Mouse (Mus musculus) midbrain, postnatal 0 days (tissue): ENCODE measurements at regions not wholly inside any gene's neighbourhood (a gene's known extent, or its start where the extent isn't known, plus 50 kb on each side); places are given as distances from the start of the nearest gene placed in this dataset.

ENCODE experiments used
- ATAC-seq: fragments of 200-750 bp; cut with Nextera tagmentation; 2 replicates; pipeline ENCODE4 v1.8.0; 2017; ENCODE audit warnings: moderate number of reproducible peaks, mild to moderate bottlenecking, moderate TSS enrichment, moderate library complexity; ENCODE audit not compliant: low FRiP score
- DNase-seq: peaks from one replicate; pipeline ENCODE4 v3.0.0-alpha.2; 2015; ENCODE audit warnings: low spot score
- H3K27ac ChIP-seq: fragments of 300-500 bp; sonication (generic); 2 replicates; pipeline ENCODE4 v1.5.1; 2014; ENCODE audit warnings: low read depth, mild to moderate bottlenecking, low read length, mixed read lengths
- H3K27me3 ChIP-seq: fragments of 300-500 bp; sonication (generic); 2 replicates; pipeline ENCODE4 v1.6.1; 2014; ENCODE audit warnings: low read length, control low read depth, mixed read lengths; ENCODE audit not compliant: insufficient read depth
- H3K36me3 ChIP-seq: fragments of 300-500 bp; sonication (generic); 2 replicates; pipeline ENCODE4 v1.6.1; 2014; ENCODE audit warnings: low read length, control low read depth, mixed read lengths; ENCODE audit not compliant: insufficient read depth
- H3K4me1 ChIP-seq: fragments of 300-500 bp; sonication (generic); 2 replicates; pipeline ENCODE4 v1.6.1; 2014; ENCODE audit warnings: mild to moderate bottlenecking, control low read depth, antibody characterized with exemption, low read length, mixed read lengths; ENCODE audit not compliant: insufficient read depth
- H3K4me2 ChIP-seq: fragments of 300-500 bp; sonication (generic); 2 replicates; pipeline ENCODE4 v1.6.1; 2014; ENCODE audit warnings: low read depth, mild to moderate bottlenecking, low read length, mixed read lengths; ENCODE audit not compliant: poor library complexity, severe bottlenecking
- H3K4me3 ChIP-seq: fragments of 300-500 bp; sonication (generic); 2 replicates; pipeline ENCODE4 v1.5.1; 2014; ENCODE audit warnings: low read depth, mild to moderate bottlenecking, low read length, moderate library complexity
- H3K9ac ChIP-seq: fragments of 300-500 bp; sonication (generic); replicated peaks from 2 replicates; pipeline ENCODE4 v1.6.1; 2014; ENCODE audit warnings: mild to moderate bottlenecking, low read length, moderate library complexity, mixed read lengths; ENCODE audit not compliant: poor library complexity, severe bottlenecking
- H3K9me3 ChIP-seq: fragments of 300-500 bp; sonication (generic); 2 replicates; pipeline ENCODE4 v1.6.1; 2016; ENCODE audit warnings: low read length, control low read depth
- CTCF ChIP-seq: IDR thresholded peaks from 2 replicates; pipeline ENCODE4 v1.5.1; 2016; ENCODE audit warnings: antibody characterized with exemption, mild to moderate bottlenecking
- WGBS: fragments of 180-500 bp; shearing (Covaris S2); extraction: QIAGEN DNeasy Blood & Tissue Kit; methylation state at CpG from one replicate; pipeline ENCODE4 v1.1.7; 2014; 5-methylcytosine and 5-hydroxymethylcytosine counted together

- no peaks in the 10 kb centered on the region for H3K9me3 ChIP-seq
- no peaks in the 10 kb centered on the region for H3K36me3 ChIP-seq
- WGBS: 95% methylated on average over 1 of the region's 1 CpGs
- no peak for TF ChIP-seq CTCF
- H3K27me3 ChIP-seq: no peaks in the 10 kb centered on the region
- DNase-seq (no peak), ATAC-seq (no peak)
- H3K4me3 ChIP-seq: no peak overlapping the region
- no peaks in the 10 kb centered on the region for H3K4me1 ChIP-seq
- no peak overlapping the region for H3K4me2 ChIP-seq
- no peak overlapping the region for H3K27ac ChIP-seq
- H3K9ac ChIP-seq: no peak overlapping the region
Measured at GRCm38 (mm10) chr4:142545871-142546270, 306.7 kb upstream of the Kazn start.

- no peak for DNase-seq
Measured at GRCm38 (mm10) chr4:142545187-142545586, 306.0 kb upstream of the Kazn start.

GRCm38 (mm10) chr4:142544736-142545135 is 305.5 kb upstream of the Kazn start:
- Histone ChIP-seq H3K9me3 (no peaks in the 10 kb centered on the region), H3K36me3 (no peaks in the 10 kb centered on the region), H3K4me2 (no peak overlapping the region), H3K9ac (no peak overlapping the region), H3K27ac (no peak overlapping the region), H3K4me3 (no peak overlapping the region), H3K27me3 (no peaks in the 10 kb centered on the region), H3K4me1 (no peaks in the 10 kb centered on the region)
- no peak for TF ChIP-seq CTCF
- 82% methylated on average over 8 of the region's 8 CpGs for WGBS
- DNase-seq (no peak), ATAC-seq (no peak)

More at GRCm38 (mm10) chr4:142545187-142545586, 306.0 kb upstream of the Kazn start:
- Histone ChIP-seq H3K4me3 (no peak overlapping the region), H3K27ac (no peak overlapping the region), H3K9me3 (no peaks in the 10 kb centered on the region), H3K4me2 (no peak overlapping the region), H3K36me3 (no peaks in the 10 kb centered on the region), H3K9ac (no peak overlapping the region), H3K27me3 (no peaks in the 10 kb centered on the region), H3K4me1 (no peaks in the 10 kb centered on the region)
- no peak for TF ChIP-seq CTCF
- WGBS: 57% methylated on average over 1 of the region's 1 CpGs
- ATAC-seq: no peak

GRCm38 (mm10) chr4:142539200-142539750 is 300.1 kb upstream of the Kazn start:
- no peak overlapping the region for H3K27ac ChIP-seq
- no peak overlapping the region for H3K9ac ChIP-seq
- no peak overlapping the region for H3K4me3 ChIP-seq
- DNase-seq: peak; percentile 30
- H3K9me3 ChIP-seq: no peaks in the 10 kb centered on the region
- H3K27me3 ChIP-seq: no peaks in the 10 kb centered on the region
- TF ChIP-seq CTCF: no peak
- H3K4me1 ChIP-seq: no peaks in the 10 kb centered on the region
- ATAC-seq: no peak
- H3K4me2 ChIP-seq: no peak overlapping the region
- no peaks in the 10 kb centered on the region for H3K36me3 ChIP-seq
- 30% methylated on average over 12 of the region's 12 CpGs for WGBS

GRCm38 (mm10) chr4:142527080-142527479 is 287.9 kb upstream of the Kazn start:
- Histone ChIP-seq H3K27ac (no peak overlapping the region), H3K9me3 (no peaks in the 10 kb centered on the region), H3K4me2 (no peak overlapping the region), H3K36me3 (no peaks in the 10 kb centered on the region), H3K27me3 (no peaks in the 10 kb centered on the region), H3K4me1 (no peaks in the 10 kb centered on the region), H3K4me3 (no peak overlapping the region), H3K9ac (no peak overlapping the region)
- 27% methylated on average over 6 of the region's 6 CpGs for WGBS
- TF ChIP-seq CTCF: no peak
- no peak for ATAC-seq
- no peak for DNase-seq

GRCm38 (mm10) chr4:142517478-142518455 is 278.6 kb upstream of the Kazn start:
- Histone ChIP-seq H3K9ac (no peak overlapping the region), H3K4me3 (no peak overlapping the region), H3K4me2 (no peak overlapping the region), H3K27ac (no peak overlapping the region), H3K36me3 (no peaks in the 10 kb centered on the region), H3K9me3 (no peaks in the 10 kb centered on the region), H3K27me3 (no peaks in the 10 kb centered on the region), H3K4me1 (no peaks in the 10 kb centered on the region; the same call in 1 of the 2 replicates)
- ATAC-seq (no peak), DNase-seq (peak; percentile 59)
- 42% methylated on average over 21 of the region's 21 CpGs for WGBS
- TF ChIP-seq CTCF: no peak
